Mouse (Mus musculus): ENCODE measurements around the gene 4931423N10Rik.
"Not testable (repeated sequence)": the region's sequence is repeated elsewhere in the genome, so short reads cannot be mapped to it uniquely, and the experiment has no call there.

4931423N10Rik gene

DNA sequence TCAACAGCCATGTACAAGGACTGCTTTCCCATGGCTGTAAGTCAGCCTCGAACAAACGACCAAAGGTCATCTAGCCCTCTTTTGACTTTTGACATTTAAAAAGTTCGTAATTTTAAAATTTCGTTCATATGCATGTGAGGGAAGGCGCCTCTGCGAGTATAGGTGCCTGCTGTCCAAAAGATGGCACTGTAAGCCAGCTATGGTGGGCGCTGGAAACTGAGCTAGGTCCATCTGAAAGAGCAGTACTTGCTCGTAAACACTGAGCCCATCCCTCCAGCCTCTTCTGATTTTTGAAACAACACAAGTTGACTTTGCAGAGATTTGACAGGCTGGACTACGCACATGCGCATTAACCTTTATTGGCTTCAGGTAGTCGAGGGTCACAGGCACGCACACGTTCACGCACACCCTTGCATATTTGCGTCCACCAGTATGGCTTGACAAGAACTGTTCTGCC is at the start of gene 4931423N10Rik:
4931423N10Rik (plus strand) TSS at position 407 of the 457 bp plus-strand sequence.
- DNase-seq (ENCODE audit: extremely low read depth, insufficient read length, low spot score): no peak

GRCm38 (mm10) chr2:23172305-23172704 is 35.0 kb upstream of the 4931423N10Rik start:
- DNase-seq (ENCODE audit: extremely low read depth, insufficient read length, low spot score): no peak

DNA sequence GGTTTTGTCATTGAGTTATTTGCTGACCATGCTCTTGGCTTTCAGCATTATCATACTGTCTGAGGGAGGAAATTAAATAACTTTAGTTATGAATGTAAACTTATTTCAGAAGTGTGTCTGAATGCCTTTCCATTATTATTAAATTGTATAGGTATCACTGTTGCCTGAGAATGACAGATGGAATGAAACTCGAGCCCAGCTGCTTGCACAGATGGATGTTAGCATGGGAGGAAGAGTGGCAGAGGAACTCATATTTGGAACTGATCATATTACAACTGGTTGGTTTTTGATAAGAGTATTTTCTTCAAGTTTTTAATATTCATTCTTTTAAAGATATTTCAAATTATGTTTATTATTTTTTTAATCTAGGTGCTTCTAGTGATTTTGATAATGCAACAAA is 12.9 kb upstream of the 4931423N10Rik start:
- DNase-seq (ENCODE audit: extremely low read depth, insufficient read length, low spot score): no peak

GRCm38 (mm10) chr2:23201034-23201433 is 6.2 kb upstream of the 4931423N10Rik start:
- no peak for DNase-seq (ENCODE audit: extremely low read depth, insufficient read length, low spot score)

DNA sequence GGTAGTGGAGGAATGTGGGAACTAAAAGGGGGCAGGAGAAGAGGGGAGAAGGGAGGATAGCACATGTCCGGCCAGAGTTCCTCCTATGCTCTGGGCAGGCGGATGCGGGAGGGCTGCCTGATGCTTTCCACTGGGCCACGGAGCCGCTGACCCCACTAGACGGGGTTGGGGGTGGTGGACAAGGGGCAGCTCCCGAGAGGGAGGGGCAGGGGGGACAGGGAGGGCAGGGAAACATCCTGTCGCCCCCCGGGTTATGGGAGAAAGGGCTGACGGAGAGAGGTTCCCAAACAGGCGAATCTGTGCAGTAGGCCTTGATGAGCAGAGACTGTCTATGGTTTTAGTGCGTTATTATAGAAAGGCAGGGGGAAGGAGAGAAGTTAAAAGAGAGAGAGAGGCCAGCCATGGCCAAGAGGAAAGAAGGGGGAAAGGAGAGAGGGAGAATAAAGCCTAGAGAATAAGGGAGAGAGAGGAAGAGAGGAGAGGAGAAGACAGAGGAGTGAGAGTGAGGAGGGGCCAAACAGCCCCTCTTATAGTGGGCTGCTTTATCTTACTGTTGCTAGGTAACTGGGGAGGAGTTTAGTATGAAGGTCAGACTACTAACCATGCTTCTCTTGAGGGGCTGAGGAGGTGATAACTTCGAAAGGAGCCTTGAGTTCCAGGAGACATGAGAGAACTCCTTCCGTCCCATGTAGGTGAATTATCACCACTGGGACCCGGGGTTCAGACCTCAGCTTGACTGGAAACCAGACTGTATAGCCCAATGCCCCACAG is 4.2 kb upstream of the 4931423N10Rik start:
- DNase-seq (ENCODE audit: extremely low read depth, insufficient read length, low spot score): no peak

- peak; percentile 26 for DNase-seq (ENCODE audit: extremely low read depth, insufficient read length, low spot score)
These were observed 6.4 kb downstream of the 4931423N10Rik start for GRCm38 (mm10) chr2:23213661-23214060.

GRCm38 (mm10) chr2:23225199-23225598 is 17.9 kb downstream of the 4931423N10Rik start:
- peak; percentile 4 for DNase-seq (ENCODE audit: extremely low read depth, insufficient read length, low spot score)

GRCm38 (mm10) chr2:23228463-23228862 is 21.2 kb downstream of the 4931423N10Rik start:
- no peak for DNase-seq (ENCODE audit: extremely low read depth, insufficient read length, low spot score)

DNA sequence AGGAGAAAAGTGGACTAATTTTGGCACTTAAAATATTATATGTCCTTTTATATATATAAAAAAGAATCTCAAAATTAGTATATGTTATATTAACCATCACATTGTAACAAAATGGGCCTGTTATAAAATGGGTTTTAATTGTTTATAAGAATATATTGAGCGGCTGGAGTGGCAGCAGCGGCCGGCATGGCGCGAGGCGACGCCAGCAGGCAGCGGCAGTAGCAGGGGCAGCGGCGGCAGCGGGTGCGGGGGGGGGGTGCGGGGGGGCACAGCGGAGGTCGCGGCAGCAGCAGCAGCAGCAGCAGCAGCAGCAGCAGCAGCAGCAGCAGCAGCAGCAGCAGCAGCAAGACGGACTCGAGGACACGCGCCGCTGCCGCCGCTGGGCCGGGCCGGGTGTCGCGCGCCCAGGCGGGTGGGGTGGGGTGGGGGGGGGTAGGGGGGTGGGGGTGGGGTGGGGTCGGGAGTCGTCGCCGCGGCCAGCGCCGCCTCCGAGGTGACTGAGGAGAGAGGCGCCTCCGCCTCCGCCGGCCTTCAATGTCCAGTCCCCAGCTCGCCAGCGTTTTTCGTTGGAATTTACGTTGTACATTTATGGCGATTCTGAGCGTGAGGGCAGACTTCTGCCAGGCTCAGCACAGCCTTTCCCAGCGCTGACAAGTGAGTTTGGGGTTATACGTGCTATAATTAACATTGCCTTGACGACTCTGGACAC is 26.9 kb downstream of the 4931423N10Rik start:
- no peak for DNase-seq (ENCODE audit: extremely low read depth, insufficient read length, low spot score)

GRCm38 (mm10) chr2:23290991-23291390 is 83.7 kb downstream of the 4931423N10Rik start:
- DNase-seq (ENCODE audit: extremely low read depth, insufficient read length, low spot score): not testable (repeated sequence)

DNA sequence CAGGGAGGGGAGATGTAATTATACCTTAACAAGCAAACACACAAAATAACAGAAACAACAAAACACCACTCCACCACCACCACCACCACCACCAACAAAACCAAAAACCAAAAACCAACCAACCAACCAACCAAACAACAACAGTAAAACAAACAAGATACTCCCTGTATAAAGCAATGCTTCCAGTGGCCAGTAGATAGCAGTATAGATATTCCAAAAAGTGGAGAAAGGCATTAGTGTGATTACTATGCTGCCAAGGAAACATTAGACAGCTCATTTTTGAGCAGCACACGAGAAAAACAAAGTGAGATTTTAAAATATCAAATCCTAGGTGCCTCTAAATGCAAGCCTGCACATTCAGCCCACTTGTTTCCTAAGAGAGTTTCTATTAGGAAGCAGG is 107.6 kb downstream of the 4931423N10Rik start:
- no peak for DNase-seq (ENCODE audit: extremely low read depth, insufficient read length, low spot score)

All from 3134 (cell line).